Mouse (Mus musculus): ENCODE results near the gene Platr17.

DNA sequence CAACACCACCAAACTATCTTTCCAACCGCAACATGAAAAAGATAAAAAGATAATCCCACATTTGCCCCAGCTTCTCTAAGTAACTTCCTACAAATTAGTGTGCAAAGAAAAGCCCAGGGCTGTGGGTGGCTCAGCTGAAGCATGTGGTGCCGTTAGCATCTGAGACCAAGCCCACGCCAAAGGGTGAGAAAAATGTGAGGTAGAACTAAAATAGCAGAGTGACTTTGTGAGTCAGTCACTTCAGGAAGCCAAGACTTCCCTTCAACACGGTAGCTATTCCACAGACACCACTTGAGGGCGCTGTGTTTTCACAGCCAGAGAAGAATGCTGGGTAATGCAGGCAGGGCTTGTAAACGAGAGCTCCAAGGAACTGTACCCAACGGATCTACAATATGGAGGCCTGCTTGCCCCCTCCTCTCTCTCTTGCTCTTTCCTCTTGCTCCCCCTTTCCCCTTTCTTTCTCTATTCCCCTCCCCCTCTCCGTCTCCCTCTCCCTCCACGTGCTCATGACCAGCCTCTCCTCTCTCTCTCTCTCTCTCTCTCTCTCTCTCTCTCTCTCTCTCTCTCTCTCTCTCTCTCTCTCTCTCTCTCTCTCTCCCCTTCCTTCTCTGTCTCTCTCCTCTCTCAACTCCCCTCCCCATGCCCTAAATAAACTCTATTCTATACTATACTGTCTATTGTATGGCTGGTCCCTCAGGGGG lies 39.5 kb upstream of the Platr17 start:
- TF ChIP-seq CTCF (IDR thresholded peaks at IDR 0.05) (peak; percentile 75), EP300 (IDR thresholded peaks at IDR 0.05) (no peak)
